Mouse (Mus musculus): Measurements from ENCODE around the gene Setd3.

The Setd3 gene

GRCm38 (mm10) chr12:108204978-108205377, 25.9 kb upstream of the Setd3 start:
- no peak for DNase-seq (ENCODE audit: inconsistent age in 2 of 2, low spot score in 1 of 2)

DNA sequence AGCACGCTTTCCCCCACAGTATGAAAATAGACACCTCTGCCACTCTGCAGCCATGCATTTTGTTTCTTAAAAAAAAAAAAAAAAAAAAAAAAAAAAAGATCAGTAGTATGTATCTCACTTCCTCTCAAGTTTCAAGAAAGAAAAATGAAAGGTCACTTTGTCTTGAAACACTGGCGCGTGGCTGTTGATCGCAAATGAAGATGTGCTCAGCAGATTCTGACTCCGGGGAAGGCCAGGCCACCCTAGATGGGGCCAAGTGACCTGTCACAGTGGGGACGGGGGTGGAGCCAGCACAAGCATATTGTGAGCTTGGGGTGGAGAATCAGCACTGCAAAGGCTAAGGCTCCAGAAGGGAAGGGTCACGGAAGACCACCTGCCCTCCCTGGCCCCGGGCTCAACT, 24.8 kb upstream of the Setd3 start:
- no peak for DNase-seq (ENCODE audit: inconsistent age in 2 of 2, low spot score in 1 of 2)

GRCm38 (mm10) chr12:108200094-108200493, 21.0 kb upstream of the Setd3 start:
- DNase-seq (ENCODE audit: inconsistent age in 2 of 2, low spot score in 1 of 2), result no peak

- peak in 1 of 2 experiments; percentile 64 for DNase-seq (ENCODE audit: inconsistent age in 2 of 2, low spot score in 1 of 2)
Measured at GRCm38 (mm10) chr12:108198447-108198846, 19.3 kb upstream of the Setd3 start.

DNA sequence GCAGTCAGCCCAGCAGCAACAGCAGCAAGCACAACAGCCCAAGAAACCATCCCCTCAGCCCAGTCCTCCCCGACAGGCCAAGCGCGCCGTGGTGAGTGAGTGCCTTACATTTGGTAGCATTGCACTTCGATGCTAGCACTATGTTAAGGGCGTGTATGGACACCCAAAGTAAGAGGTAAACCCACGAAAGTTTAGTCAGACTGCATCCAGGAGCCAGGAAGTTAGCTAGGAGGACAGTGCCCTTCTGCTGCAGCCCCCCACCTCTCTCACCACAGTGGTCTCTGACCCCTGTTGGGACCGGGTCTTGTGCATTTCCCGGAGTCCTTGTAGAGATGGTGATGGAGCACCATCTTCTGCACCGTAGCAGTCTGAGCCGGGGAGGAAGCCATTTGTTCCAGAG, 16.6 kb upstream of the Setd3 start:
- DNase-seq (ENCODE audit: inconsistent age in 2 of 2, low spot score in 1 of 2), result no peak

DNA sequence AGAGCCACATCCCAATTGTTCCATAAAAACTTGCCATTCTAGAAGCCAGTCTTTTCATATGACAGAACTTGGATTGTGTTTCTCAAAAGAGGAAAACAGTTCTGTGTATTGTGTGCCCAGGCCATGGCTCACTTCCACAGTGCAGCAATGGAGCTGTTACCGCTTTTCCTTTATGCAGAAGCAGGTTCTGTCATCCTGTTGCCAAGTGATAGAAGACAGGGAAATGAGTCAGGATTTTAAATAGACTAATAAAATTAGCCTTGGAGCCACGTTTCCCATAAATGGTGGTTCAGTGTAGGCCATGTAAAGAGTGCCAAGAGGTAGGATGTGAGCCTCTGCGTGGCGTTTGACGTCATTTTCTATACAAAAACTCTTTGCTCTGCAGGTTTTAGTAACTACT, 14.8 kb upstream of the Setd3 start:
- DNase-seq (ENCODE audit: inconsistent age in 2 of 2, low spot score in 1 of 2), result no peak

GRCm38 (mm10) chr12:108187541-108188091, 8.5 kb upstream of the Setd3 start:
- no peak for DNase-seq (ENCODE audit: inconsistent age in 2 of 2, low spot score in 1 of 2)

DNA sequence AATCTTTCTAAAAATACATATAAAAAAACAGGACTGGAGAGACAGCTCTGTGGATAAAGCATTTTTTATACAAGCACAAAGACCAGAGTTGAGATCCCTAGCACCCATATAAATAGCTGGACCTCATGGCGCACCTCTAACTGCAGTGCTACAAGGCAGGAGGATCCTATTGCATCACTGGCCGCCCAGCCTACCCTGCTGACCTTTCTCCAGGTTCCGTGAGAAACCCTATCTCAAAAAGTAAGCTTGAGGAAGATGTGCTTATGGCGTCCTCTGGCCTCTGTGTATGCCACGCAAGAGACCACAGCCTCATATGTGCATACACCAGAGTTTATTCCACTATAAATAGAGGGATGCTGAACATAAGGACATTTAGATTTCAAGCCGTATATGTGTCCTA, 2.6 kb upstream of the Setd3 start:
- DNase-seq (ENCODE audit: inconsistent age in 2 of 2, low spot score in 1 of 2), result no peak

DNA sequence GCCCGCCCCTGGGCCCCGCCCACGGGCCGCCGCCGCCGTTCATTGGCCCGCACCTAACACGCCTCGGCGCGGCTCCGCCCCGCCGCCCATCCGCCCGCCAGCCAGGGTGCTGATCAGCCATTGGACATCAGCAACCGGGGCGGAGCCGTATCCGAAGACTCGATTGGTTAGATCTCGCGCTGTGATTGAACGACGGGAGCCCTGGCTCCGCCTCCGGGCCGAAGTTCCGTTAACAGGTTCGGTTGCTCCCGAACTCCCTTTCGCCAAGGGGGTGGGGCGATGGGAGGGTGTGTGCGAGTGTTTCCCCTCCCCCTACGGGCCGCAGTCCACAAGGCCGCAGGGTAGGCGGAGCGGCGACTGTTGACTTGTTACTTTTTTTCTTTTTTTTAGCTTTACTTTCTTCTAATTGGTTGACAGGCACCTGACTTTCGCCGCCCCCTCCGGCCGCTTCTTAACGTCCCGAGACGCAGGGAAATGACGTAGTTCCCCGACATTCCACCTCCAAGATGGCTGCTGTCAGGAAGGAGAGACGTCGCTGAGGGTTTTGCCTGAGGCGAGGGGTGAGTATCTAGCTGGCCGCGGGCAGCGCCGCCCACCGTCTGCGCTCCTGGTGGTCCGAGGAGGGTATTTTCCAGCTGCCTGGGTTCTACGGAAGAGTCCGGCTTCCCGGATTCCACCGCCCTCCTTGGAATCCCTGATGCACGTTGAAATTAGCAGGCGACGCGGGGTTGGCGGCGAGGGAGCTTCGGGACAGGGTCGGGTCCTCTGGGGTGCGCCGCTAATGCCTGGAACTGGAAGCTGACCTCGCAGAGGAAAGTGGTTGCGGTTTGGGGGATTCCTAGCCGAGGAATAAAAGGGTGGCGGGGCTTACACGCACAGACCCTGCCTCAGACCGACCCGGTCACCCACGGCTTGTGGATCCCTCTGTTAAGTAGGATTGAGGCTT, 480 bp upstream of the Setd3 start, which contains the start of gene Ccnk:
Gene Ccnk (plus strand): TSS at position 259 of the 946 bp plus-strand sequence.
- DNase-seq (ENCODE audit: inconsistent age in 2 of 2, low spot score in 1 of 2), result peak; percentile 100

DNA sequence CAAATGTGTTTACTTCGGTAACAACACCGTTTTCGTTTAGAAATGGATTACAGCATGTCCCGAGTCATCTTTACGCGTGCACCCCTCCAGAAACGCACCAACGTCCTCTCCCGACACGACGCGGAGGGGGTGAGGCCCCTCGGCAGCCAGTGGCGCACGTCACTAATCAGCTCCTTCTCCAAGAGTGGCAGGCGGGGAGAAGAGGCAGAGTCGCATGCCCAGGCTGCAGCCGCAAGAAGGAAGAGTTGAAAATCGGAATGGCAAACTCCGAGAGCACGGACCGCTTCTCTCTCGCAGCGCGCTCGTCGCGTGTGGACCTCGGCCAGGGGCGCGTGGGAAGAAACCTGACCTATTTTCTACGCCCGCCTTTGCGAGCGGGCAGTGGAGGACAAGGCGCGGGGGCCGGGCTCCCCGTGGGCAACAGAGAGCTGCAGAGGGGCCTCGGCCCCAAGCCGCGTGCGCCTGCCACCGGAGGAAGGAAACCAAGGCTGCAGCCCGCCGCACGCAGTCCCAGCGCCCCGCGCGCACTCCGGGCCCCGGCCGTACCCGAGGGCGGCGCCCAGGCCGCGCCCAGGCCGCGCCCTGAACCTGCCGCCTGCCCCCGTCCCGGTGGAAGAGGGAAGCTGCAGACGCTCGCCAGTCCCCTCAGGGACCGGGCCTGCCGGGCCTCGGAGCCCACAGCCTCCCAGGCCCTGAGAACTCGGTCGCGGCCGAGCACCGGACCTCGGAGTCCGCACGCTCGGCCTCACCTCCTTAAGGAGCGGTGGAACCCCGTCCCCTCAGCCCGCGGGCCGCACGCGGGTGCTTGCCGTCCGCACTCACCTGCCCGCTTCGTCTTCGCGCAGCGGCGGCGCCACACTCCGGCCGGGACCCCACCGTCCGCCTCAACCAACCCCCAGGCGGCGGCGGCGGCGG, 526 bp downstream of the Setd3 start:
- DNase-seq (ENCODE audit: inconsistent age in 2 of 2, low spot score in 1 of 2), result peak; percentile 73 to 86

- no peak for DNase-seq (ENCODE audit: inconsistent age in 2 of 2, low spot score in 1 of 2)
Measured at GRCm38 (mm10) chr12:108176366-108176765, 2.7 kb downstream of the Setd3 start.

DNA sequence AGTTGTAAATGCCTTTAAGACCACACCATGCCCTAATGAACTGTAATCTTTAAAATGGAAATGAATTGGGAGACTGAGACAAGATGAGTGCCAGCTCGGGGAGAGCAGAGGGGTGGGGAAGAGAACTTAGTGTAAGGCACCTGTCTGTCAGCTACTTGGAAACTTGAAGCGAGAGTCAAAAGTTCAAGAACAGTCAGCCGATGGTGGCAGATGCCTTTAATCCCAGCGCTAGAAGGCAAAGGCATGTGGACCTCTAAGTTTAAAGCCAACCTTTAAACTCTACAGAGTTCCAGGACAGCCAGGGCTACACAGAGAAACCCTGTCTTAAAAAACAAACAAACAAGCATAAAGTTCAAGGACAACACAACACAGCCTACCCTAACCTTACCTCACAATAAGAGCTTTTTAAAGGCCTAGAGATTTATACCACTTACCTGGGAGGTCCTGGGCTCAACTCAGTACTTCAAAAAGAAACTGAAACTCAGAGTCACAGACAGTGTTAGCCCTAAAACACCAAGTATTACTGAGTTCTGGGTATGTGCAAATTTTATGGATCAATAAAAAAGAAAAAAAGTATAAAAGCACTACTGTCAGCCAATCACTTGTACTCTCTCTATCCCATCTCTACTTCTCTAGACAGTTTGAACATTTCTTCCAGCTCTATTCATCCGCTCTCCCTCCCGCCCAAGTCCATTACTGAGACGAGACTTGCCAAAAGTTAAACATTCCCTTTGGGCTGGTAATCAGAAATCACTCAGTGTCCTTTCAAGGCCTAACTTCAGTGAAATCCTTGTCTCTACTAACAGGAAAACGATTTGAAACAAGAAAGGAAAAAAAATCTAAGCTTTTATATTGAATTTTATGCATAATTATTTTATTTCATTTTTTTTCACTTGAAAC, 4.3 kb downstream of the Setd3 start:
- DNase-seq (ENCODE audit: inconsistent age in 2 of 2, low spot score in 1 of 2), result peak in 1 of 2 experiments; percentile 67

DNA sequence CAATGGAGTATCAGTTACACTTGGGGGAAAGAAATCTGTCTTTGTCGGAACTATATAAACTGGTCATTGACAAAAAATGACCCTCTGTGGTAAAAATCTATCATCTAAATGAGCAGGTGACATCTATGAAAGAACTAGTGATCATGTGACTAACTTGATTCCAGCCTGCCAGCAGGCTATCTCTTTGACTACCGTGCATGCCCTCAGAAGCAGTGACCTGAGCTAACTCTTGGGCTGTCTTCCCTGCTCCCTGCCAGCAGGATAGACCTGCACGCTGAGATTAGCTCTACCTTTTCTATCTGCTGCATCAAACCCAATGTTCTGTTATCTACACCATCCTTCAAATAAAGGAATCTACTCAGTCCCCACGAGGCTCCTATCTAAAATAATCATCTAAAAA, 6.5 kb downstream of the Setd3 start:
- DNase-seq (ENCODE audit: inconsistent age in 2 of 2, low spot score in 1 of 2), result no peak

DNA sequence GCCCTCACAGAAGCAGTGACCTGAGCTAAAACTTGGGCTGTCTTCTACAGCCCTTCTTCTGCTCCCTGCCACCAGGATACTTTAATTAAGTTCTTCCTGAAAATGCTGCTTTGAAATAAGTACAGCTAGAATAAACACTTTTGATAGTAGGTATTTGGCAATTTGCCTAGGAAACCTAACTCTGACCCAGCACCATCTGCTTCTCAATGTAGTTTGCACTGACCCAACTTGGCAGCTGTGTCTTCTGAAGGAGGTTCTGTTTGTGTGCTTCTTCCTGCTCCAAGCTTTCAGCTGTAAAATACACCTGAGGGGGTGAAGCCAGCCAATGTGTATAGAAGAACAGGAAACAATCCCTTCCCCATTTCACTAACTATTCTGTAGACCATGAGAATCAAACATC, 7.8 kb downstream of the Setd3 start:
- DNase-seq (ENCODE audit: inconsistent age in 2 of 2, low spot score in 1 of 2), result no peak

DNA sequence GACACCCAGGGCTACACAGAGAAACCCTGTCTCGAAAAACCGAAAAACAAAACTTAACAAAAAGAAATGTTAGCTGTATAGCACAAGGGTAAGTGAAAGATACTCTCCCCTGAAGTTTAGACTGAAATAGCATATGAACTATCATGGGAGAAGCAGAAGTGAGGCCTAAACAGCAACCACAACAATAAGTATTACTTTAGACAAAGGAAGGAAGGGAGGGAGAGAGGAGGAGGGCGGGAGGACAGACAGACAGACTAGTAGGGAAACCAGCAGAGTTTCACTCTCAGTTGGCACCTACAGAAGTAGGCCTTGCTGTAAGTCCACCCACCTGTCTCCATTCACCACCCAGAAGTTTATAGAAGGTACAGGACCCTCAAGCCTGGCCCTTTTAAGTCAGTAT, 8.6 kb downstream of the Setd3 start:
- no peak for DNase-seq (ENCODE audit: inconsistent age in 2 of 2, low spot score in 1 of 2)

- no peak for DNase-seq (ENCODE audit: inconsistent age in 2 of 2, low spot score in 1 of 2)
Measured at GRCm38 (mm10) chr12:108168909-108169308, 10.2 kb downstream of the Setd3 start.

- no peak for DNase-seq (ENCODE audit: inconsistent age in 2 of 2, low spot score in 1 of 2)
Measured at GRCm38 (mm10) chr12:108163706-108164105, 15.4 kb downstream of the Setd3 start.

GRCm38 (mm10) chr12:108162036-108162435, 17.1 kb downstream of the Setd3 start:
- peak in 1 of 2 experiments; percentile 51 for DNase-seq (ENCODE audit: inconsistent age in 2 of 2, low spot score in 1 of 2)

DNA sequence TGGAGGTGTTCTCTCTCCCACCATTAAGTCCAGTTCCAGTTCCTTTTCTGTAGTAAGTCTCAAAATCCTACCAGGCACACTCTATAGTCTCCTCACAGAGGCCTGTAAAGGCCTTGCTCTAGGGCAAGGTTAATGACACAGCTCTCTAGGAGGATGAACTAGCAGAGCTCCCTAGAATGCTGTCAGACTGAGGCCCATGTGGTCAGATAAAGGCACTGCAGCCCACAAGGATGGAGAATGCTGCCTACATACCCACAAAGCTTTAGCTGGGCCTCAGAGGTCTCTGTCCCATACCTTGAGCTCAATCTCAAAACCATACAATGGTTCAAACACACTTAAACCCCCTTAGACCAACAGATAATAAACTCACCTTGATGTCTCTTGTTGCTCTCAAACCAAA, 19.3 kb downstream of the Setd3 start:
- no peak for DNase-seq (ENCODE audit: inconsistent age in 2 of 2, low spot score in 1 of 2)

DNA sequence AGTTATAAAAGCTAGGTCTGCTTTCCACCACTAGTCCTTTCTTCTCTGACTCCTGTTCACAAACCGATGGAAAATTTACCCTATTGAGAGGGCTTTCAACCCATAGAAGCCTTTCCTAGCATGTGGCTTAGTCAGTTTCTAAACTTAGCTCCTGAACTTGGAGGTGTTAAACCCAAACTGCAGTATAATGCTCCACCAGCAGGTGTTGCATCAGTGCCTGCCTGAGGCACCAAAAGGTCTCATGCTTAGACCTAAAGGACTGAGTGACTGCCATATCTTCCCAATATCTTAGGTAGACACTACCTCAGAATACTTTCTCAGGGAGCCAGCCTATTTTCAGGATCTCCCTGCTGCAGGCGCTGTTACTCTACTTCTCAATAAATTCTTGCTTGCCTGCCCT, 26.4 kb downstream of the Setd3 start:
- DNase-seq (ENCODE audit: inconsistent age in 2 of 2, low spot score in 1 of 2), result no peak

All from adrenal gland, adult (tissue).